Mouse (Mus musculus) A20 (cell line): ENCODE results near the gene Gkn2.

Source experiments
- DNase-seq: peaks from one replicate; pipeline ENCODE4 v3.0.0-alpha.2; 2011; ENCODE audit warnings: low read depth, low spot score

The Gkn2 gene

DNA sequence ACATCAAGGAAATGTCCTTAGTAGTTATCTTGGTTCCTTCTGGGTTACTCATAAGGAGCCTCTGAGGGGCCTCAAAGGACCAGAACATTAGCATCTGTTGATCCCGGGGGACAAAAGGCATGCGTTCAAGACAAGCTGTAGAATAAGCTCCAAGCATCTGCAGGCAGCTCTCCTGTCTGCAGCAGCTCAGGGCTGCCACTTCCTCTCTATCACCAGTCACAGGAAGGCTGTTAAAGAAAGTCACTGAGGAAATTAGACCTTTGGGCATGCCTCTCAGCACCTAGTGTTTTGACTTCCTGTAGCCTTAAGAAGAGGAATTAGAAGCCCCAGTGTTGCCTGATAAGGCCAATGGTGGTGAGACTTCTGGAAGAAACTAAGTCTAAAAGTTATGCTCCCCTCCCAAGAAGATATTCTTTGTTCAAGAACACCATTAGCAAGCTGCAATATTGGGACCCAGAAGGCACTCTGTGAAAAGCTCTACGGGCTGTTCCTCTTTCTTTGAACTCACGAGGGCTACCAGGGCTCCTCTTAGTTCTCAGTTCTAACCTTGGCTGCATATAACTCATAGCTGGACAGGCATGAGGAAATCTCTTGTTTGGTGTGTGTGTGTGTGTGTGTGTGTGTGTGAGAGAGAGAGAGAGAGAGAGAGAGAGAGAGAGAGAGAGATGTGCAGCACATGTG is 26.9 kb downstream of the Gkn2 start:
- DNase-seq = peak; percentile 68

DNA sequence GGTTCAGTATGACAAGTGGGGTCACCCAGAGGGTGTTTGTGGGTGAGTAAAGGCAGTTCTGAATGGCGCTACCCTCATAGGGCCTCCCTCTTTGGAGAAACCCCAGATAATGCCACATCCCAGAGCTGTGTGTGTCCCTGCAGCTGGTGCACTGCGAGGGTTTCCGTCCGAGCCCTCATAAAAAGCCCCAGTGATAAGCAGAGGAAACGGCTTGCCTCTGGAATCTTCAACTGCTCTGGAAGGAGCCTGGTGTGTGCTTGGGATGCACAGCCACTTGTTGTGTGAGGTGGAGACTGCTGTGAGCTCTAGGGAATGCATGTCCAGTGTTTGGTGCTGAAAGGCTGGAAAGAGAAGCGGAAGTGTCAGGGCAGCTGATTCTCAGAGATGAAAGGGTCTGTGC is 28.3 kb downstream of the Gkn2 start:
- DNase-seq = no peak

DNA sequence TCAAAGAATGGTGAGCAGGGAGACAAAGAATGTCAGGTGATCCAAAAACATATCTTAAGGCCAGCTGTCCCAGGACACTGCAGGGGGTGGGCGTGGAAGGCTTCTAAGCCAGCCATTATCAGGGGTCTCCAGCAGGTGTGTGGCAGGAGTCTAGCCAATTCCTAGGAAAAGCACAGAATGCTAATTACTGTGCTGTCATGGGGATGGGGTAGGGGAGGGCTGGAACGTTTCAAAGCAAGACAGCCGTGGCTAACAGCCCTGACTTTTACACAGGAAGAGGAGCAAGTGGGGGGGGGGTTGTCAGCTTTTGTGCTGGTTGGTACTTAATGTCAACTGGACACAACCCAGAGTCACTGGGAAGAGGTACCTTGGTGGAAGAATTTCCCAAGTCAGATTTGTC is 38.9 kb downstream of the Gkn2 start:
- DNase-seq = no peak

DNA sequence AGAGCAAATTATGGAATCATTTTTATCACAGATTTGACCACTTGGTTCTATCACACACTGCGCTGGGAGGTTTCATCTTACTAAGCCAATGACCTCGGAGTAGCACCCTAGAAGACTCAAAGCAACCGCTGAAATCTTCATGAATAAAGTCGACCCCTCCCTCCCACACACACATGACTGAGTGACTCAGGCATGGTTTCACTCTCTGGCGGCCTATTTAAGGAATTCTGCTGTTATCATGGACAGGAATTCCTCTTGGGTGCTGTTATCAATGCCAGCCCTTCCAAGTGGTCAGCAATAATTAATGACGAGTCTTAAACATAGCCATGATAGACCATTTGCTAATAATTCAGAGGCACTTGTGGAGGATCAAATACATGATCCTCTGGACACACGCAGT is 49.1 kb downstream of the Gkn2 start:
- DNase-seq = no peak

DNA sequence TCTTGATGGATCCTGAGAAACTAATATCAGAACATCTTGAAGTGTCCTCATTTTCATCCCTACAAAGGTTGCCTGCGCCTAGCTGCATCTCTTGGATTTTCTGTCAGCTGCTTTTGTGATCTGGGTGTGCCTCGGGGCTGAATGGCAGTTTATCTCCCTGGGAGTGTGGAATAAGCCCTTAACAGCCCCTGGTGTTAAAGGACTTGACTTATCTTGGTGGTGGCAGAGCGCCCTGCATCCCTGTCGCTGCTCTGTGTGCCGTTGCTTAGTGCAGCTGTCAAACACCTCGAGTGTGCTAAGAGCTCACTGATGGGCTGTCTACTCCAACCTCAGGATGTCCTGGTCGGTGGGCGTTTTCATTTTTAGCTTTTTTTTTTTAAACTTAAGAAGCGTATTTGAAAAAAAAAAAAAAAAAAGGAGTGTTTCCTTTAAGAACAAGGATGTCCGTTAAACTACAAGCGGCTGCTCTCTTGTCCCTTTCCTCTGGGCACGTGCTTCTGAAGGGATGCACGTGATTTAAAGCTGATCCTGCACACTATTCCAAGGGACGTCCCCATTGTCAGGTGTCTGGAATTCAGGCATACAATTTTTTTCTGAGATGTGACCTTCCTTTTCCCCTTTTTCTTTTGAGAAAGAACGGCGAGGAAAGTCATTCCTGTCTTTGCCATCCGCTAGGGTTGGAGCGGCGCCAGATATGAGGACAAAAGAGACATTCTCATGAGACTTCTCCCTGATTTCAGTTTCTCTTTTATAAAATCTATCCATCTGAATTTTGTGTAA is 51.1 kb downstream of the Gkn2 start:
- no peak for DNase-seq

DNA sequence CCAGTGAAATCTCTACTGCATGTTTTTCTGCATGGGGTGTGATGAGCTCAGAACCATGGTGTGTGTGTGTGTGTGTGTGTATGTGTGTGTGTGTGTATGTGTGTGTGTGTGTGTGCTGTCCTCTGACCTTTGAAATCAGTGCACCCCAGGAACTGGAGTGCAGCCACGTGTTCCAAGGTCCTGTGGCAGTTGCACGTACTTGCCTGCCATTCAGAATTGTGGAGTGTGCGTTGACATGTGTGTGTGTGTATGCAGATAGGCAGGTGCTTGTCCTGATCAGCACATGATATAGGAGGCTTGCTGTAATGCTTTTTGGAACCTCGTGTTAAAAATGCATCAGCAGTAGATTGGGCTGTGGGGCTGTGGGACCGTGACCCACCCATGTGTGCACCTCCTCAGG is 53.8 kb downstream of the Gkn2 start:
- DNase-seq = no peak

DNA sequence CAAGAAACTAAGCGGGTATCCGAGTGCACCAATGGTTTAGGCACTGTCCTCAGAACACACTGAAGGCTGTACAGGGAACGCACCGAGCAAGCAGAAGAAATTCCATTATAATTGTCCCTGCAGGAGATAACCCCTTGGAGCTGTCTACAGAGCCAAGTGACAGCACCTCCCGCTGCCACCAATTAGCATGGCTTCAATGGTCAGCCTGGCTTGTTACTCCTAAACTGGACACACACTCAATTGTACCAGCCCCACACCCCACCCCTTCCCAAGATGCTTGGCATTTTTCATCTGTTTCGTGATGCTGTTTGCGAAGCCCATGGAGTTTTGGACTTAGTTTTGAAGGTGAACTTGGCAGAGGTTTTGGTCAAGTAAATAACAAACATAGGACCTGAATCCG is 54.5 kb downstream of the Gkn2 start:
- no peak for DNase-seq

DNA sequence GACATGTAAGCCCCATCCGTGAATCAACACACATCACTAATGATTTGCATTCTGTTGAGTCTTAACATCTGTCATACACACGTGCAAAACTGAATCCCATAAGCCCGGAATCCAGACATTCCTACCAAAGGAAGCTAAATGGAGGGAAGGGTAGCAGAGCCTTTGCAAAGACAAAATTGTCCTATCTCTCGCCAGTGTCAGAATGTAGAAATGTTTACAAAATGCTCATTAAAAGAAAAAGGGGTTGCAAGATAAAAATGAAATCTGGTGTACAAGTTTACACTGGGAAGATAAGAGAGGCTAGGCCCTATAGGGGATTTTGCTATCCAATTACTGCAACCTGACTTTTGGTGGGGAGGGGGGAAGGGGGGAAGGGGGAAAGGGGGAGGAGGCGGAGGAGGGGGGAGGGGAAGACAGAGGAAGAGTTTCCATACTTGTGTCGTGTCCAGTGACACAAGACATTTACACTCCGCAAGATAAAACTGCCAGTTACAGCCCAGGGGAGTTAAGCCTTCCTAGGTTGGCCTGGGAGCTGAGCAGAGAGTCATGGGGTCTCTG is 55.4 kb downstream of the Gkn2 start, which contains the start of gene Bmp10:
Bmp10 (plus strand) TSS at position 508 of the 558 bp plus-strand sequence.
- DNase-seq = no peak
